Mouse (Mus musculus) liver, embryonic 11.5 days (tissue): Measurements from ENCODE around the gene Tedc1. TPM values are rescaled to one million over a fixed set of nuclear protein-coding genes. Genes with fewer than 3 reads are reported as not detected.

ENCODE experiments used
- ATAC-seq: fragments of 200-750 bp; cut with Nextera tagmentation; replicated peaks from 2 replicates; pipeline ENCODE4 v1.8.0; 2017; ENCODE audit warnings: moderate number of reproducible peaks, mild to moderate bottlenecking, moderate TSS enrichment, moderate library complexity; ENCODE audit not compliant: low FRiP score
- DNase-seq: peaks from one replicate; pipeline ENCODE4 v3.0.0-alpha.2; 2017; ENCODE audit warnings: low spot score
- H3K27ac ChIP-seq: fragments of 300-500 bp; sonication (generic); 2 replicates; pipeline ENCODE4 v1.5.1; 2014; ENCODE audit warnings: mild to moderate bottlenecking, low read depth, low read length, control low read depth
- H3K27me3 ChIP-seq: fragments of 300-500 bp; sonication (generic); replicated peaks from 2 replicates; pipeline ENCODE4 v1.6.1; 2014; ENCODE audit warnings: low read length, mixed read lengths; ENCODE audit not compliant: control insufficient read depth, insufficient read depth
- H3K36me3 ChIP-seq: fragments of 300-500 bp; sonication (generic); 2 replicates; pipeline ENCODE4 v1.6.1; 2014; ENCODE audit warnings: mild to moderate bottlenecking, low read length, moderate library complexity, mixed read lengths; ENCODE audit not compliant: control insufficient read depth, insufficient read depth
- H3K4me1 ChIP-seq: fragments of 300-500 bp; sonication (generic); replicated peaks from 2 replicates; pipeline ENCODE4 v1.6.1; 2014; ENCODE audit warnings: low read length, mixed read lengths; ENCODE audit not compliant: control insufficient read depth, insufficient read depth
- H3K4me2 ChIP-seq: fragments of 300-500 bp; sonication (generic); 2 replicates; pipeline ENCODE4 v1.6.1; 2014; ENCODE audit warnings: mild to moderate bottlenecking, control low read depth, moderate library complexity
- H3K4me3 ChIP-seq: fragments of 300-500 bp; sonication (generic); 2 replicates; pipeline ENCODE4 v1.5.1; 2014; ENCODE audit warnings: low read depth, low read length, control low read depth
- H3K9ac ChIP-seq: fragments of 300-500 bp; sonication (generic); 2 replicates; pipeline ENCODE4 v1.6.1; 2014; ENCODE audit warnings: low read depth, low read length, control low read depth
- H3K9me3 ChIP-seq: fragments of 300-500 bp; sonication (generic); 2 replicates; pipeline ENCODE4 v1.6.1; 2016; ENCODE audit warnings: low read length, inconsistent platforms, mixed read lengths; ENCODE audit not compliant: control insufficient read depth
- WGBS: fragments of 180-500 bp; shearing (Covaris S2); extraction: QIAGEN DNeasy Blood & Tissue Kit; methylation state at CpG from one replicate; pipeline ENCODE4 v1.1.7; 2014; 5-methylcytosine and 5-hydroxymethylcytosine counted together
- polyA plus RNA-seq: library from polyadenylated mRNA; unstranded; fragments of >200 nt; fragmentation: Nextera tagmentation; extraction: Ambion mirVana; gene quantifications from 2 replicates; pipeline ENCODE4 v1.2.1, GENCODE M21; 2014

Tedc1 gene
- polyA plus RNA-seq, 1 experiment from 2014 or later, result 24.2 TPM

GRCm38 (mm10) chr12:113149896-113150295, 6.3 kb upstream of the Tedc1 start:
- H3K4me1 ChIP-seq, result peaks cover 35% of the 10 kb centered on the region
- DNase-seq, result no peak
- H3K36me3 ChIP-seq, result no peaks in the 10 kb centered on the region
- H3K9me3 ChIP-seq, result no peaks in the 10 kb centered on the region
- 74% methylated on average over 3 of the region's 3 CpGs for WGBS
- H3K27ac ChIP-seq, result no peak overlapping the region
- H3K4me2 ChIP-seq, result no peak overlapping the region
- ATAC-seq, result no peak
- no peak overlapping the region for H3K9ac ChIP-seq
- peaks cover 22% of the 10 kb centered on the region for H3K27me3 ChIP-seq
- H3K4me3 ChIP-seq, result no peak overlapping the region

- no peak overlapping the region for H3K9ac ChIP-seq
- H3K4me1 ChIP-seq, result peaks cover 41% of the 10 kb centered on the region
- H3K9me3 ChIP-seq, result no peaks in the 10 kb centered on the region
- 41% methylated on average over 4 of the region's 4 CpGs for WGBS
- H3K4me3 ChIP-seq, result no peak overlapping the region
- no peaks in the 10 kb centered on the region for H3K36me3 ChIP-seq
- H3K4me2 ChIP-seq, result no peak overlapping the region
- H3K27ac ChIP-seq, result no peak overlapping the region
- DNase-seq (no peak), ATAC-seq (no peak)
- H3K27me3 ChIP-seq, result peaks cover 22% of the 10 kb centered on the region
Observed at GRCm38 (mm10) chr12:113150591-113150990, 5.6 kb upstream of the Tedc1 start.

- H3K9me3 ChIP-seq, result no peaks in the 10 kb centered on the region
- ATAC-seq (no peak), DNase-seq (no peak)
- H3K4me3 ChIP-seq, result no peak overlapping the region
- peaks cover 41% of the 10 kb centered on the region for H3K4me1 ChIP-seq
- no peak overlapping the region for H3K9ac ChIP-seq
- 63% methylated on average over 8 of the region's 8 CpGs for WGBS
- peaks cover 22% of the 10 kb centered on the region for H3K27me3 ChIP-seq
- peak overlapping the region; percentile 77 for H3K4me2 ChIP-seq
- H3K27ac ChIP-seq, result no peak overlapping the region
- H3K36me3 ChIP-seq, result no peaks in the 10 kb centered on the region
Observed at GRCm38 (mm10) chr12:113151046-113151445, 5.2 kb upstream of the Tedc1 start.

- H3K36me3 ChIP-seq, result no peaks in the 10 kb centered on the region
- H3K4me2 ChIP-seq, result peak overlapping the region; percentile 77
- H3K27ac ChIP-seq, result no peak overlapping the region
- H3K9me3 ChIP-seq, result no peaks in the 10 kb centered on the region
- H3K4me1 ChIP-seq, result peaks cover 37% of the 10 kb centered on the region
- H3K4me3 ChIP-seq, result peak overlapping the region; percentile 51
- peak overlapping the region; percentile 56 for H3K9ac ChIP-seq
- ATAC-seq, result no peak
- peaks cover 17% of the 10 kb centered on the region for H3K27me3 ChIP-seq
- WGBS, result 2% methylated on average over 36 of the region's 36 CpGs
- DNase-seq, result peak; percentile 66
Observed at GRCm38 (mm10) chr12:113151661-113152271, 4.5 kb upstream of the Tedc1 start.

GRCm38 (mm10) chr12:113152272-113152661, 4.0 kb upstream of the Tedc1 start:
- Histone ChIP-seq H3K4me2 (peak overlapping the region; percentile 77), H3K27ac (no peak overlapping the region), H3K9me3 (no peaks in the 10 kb centered on the region), H3K4me1 (peaks cover 40% of the 10 kb centered on the region), H3K36me3 (no peaks in the 10 kb centered on the region), H3K27me3 (peaks cover 12% of the 10 kb centered on the region), H3K9ac (peak overlapping the region; percentile 56), H3K4me3 (peak overlapping the region; percentile 51)
- no peak for DNase-seq
- ATAC-seq, result no peak
- WGBS, result 13% methylated on average over 19 of the region's 19 CpGs

- 79% methylated on average over 6 of the region's 6 CpGs for WGBS
- Histone ChIP-seq H3K36me3 (no peaks in the 10 kb centered on the region), H3K9me3 (no peaks in the 10 kb centered on the region), H3K27ac (no peak overlapping the region), H3K9ac (no peak overlapping the region), H3K4me1 (peaks cover 33% of the 10 kb centered on the region), H3K4me2 (peak overlapping the region; percentile 77), H3K27me3 (peaks cover 4% of the 10 kb centered on the region), H3K4me3 (0 out of 2 replicates have a peak overlapping the region, but pooled peaks have one; percentile 51)
- DNase-seq, result no peak
- no peak for ATAC-seq
Observed at GRCm38 (mm10) chr12:113152991-113153525, 3.2 kb upstream of the Tedc1 start.

GRCm38 (mm10) chr12:113153971-113154370, 2.2 kb upstream of the Tedc1 start:
- Histone ChIP-seq H3K36me3 (no peaks in the 10 kb centered on the region), H3K4me3 (no peak overlapping the region), H3K9me3 (no peaks in the 10 kb centered on the region), H3K9ac (no peak overlapping the region), H3K27ac (no peak overlapping the region), H3K4me2 (no peak overlapping the region), H3K4me1 (peaks cover 27% of the 10 kb centered on the region), H3K27me3 (peaks cover 2% of the 10 kb centered on the region; the same call in 1 of the 2 replicates)
- WGBS, result 85% methylated on average over 7 of the region's 7 CpGs
- DNase-seq (no peak), ATAC-seq (no peak)

- ATAC-seq (no peak), DNase-seq (no peak)
- H3K4me2 ChIP-seq, result peak overlapping the region; percentile 99
- no peaks in the 10 kb centered on the region for H3K36me3 ChIP-seq
- H3K27me3 ChIP-seq, result peaks cover 2% of the 10 kb centered on the region; the same call in 1 of the 2 replicates
- H3K9ac ChIP-seq, result peak overlapping the region; percentile 72; the same call in 1 of the 2 replicates
- no peaks in the 10 kb centered on the region for H3K9me3 ChIP-seq
- peak overlapping the region; percentile 76 for H3K4me3 ChIP-seq
- WGBS, result 76% methylated on average over 6 of the region's 6 CpGs
- H3K4me1 ChIP-seq, result peaks cover 27% of the 10 kb centered on the region
- no peak overlapping the region for H3K27ac ChIP-seq
Observed at GRCm38 (mm10) chr12:113154747-113155075, 1.5 kb upstream of the Tedc1 start.
